Mouse (Mus musculus) left cerebral cortex, postnatal 14 days (tissue): ENCODE data around the gene Blcap. TPM values are rescaled to one million over a fixed set of nuclear protein-coding genes. Genes with fewer than 3 reads are reported as not detected.

Experiments
- DNase-seq, 2 experiments: peaks; one replicate each; pipeline ENCODE4 v3.0.0; 2021 to 2022; ENCODE audit warnings: low spot score in 2 of 2, mixed read lengths in 1 of 2
- intact Hi-C: fragments of 180-260 bp; cut with DNase I; formaldehyde crosslinking; loops from one replicate; pipeline ENCODE4 v1.15.1; 2025
- microRNA-seq, 2 experiments: library from miRNA; unstranded; fragments of <30 nt; microRNA quantifications; one replicate each; pipeline ENCODE4 v1.2.0; 2022
- total RNA-seq, 2 experiments: library from RNA; stranded (reverse); gene quantifications; 2 replicates each; pipeline ENCODE4 v1.2.3; 2021

Blcap gene
- total RNA-seq, 2 experiments from 2014 or later: 103 to 116 TPM

DNA sequence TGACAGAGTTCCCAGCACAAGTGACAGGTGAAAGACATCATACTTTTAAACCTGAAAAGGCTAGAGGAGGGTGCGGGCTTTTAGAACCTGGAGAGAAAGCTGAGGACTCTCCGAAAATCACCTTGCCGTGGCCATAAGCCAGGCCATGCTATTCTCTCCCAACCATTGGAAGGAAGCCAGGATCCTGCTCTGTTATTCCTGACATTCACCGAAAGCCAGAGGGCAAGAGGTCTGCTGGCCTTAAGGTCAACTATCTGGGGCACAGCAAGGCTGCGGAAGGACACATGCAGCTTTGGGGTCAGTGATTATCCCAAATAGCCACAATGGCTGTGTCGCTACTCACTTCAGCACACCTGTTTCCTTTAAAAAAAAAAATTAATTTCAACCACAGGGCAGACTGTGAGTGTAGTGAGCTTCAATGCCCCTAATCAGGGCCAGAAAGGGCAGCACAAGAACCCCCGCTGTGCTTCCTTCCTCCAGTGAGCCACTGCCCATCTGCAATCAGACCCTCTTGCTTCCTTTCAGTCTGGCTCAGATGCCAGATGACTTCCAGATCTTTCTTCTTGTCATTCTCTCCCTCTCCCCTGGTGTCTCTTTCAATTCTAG is 34.5 kb downstream of the Blcap start:
- intact Hi-C loops: no loop called here
- no peak for DNase-seq

DNA sequence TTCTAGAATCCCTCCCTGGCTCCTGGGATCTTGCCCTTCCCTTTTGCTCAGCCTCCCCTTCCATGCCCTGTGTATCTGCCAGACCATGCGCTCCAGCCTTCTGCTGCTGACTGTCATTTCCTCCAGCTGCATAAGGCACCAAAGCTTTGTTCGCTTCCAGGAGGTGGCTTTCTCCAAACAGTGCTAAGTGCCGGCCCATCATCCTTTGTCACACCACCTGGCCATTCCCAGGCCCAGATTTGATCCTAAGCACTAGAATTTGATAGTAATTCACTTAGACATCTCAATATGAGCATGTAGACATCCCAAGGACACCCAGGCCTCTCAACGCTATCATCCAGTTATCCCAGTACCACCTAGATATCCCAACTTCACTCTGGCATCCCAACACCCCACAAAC is 36.9 kb downstream of the Blcap start:
- intact Hi-C loops: no loop called here
- DNase-seq: no peak

DNA sequence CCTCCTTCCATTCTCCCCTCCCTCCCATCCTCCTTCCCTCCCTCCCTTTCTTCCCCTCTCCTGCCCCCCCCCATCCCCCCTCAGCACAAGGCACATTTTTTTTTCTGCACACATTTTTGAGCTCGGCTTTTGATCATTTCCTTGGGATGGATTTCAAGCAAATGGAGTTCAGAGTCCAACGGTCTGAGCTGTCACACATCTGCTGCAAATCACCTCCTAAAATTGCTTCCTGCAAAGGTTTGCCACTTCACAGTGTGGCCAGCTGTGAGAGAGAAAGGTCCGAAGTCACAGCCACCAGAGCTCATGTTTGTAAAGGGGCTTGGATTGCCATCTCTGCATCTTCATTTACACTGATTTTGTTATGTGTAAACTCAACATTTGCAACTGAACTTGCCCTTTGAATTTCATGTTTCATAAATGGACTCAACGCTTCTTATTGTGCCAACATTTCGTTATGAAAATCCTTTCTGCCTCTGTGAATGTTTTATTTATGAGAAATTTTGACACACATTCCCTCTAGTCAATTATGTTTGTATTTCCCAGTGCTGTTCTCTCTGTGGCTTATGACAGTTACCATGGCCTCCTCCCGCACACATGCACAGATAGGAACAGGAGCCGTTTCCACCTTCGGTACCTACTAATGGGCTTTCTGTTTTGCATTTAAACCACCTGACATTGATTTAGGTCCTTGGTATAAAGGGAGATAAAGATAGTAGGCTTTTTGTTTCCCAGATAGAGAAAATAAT is 39.2 kb downstream of the Blcap start:
- intact Hi-C loops: no loop called here
- no peak for DNase-seq

DNA sequence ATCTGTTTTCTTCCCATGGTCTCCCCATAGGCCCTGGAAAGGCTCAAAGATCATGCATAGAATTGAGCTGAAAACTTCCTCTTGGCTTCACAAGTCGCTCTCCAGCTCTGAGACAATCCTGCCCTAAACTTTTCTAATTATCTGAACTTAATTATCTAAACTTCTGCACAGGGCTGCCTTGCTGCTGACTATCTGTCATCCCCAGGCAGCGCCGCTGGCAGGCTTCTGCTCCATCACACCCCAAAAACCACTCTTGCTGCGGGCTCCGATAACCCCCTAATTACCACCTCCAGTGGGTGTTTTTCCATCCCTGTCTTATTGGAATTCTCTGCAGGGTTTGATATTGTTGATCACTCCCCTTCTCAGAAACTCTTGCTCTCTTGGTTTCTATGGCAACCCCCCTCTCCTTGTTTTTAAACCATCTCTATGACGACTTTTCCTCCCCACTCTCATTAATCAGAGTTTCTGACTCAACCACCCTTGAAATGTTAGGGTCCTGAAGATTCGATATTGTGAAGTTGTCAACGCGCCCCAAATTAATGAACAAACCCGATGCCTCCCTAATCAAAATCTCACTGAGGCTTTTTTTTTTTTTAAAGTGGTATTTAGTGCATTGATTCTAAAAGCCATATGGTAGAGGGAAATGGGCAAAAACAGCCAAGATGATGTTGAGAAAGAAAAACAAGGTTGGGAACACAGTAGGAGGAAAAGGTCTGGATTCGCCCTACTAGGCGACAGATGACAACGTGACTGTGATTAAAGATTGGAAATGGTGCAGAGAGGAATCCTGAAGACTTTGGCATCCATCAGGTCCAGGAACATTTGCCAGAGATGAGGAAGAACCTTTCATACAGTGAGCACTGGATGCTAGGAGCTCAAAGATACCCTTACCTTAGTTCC is 40.8 kb downstream of the Blcap start:
- peak in 1 of 2 experiments; percentile 45 for DNase-seq
- intact Hi-C loops: no loop called here

DNA sequence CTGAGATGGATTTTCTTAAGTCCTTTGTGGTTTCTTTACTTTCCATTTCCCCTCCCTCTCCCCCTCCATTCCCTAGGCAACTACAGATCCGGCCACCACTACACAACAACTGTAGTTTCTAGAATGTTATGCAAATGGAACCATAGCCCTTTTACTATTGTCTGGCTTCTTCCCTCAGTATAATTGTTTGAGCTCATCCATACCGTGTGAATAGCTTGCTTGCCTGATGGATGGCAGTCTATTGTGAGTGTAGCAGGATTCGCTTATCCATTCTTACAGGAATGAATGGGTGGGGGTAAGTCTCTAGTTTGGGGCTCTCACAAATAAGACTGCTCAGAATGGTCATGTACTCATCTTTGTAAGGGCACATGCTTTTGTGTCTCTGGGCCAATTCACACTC is 48.5 kb downstream of the Blcap start:
- DNase-seq: no peak
- intact Hi-C loops: no loop called here

DNA sequence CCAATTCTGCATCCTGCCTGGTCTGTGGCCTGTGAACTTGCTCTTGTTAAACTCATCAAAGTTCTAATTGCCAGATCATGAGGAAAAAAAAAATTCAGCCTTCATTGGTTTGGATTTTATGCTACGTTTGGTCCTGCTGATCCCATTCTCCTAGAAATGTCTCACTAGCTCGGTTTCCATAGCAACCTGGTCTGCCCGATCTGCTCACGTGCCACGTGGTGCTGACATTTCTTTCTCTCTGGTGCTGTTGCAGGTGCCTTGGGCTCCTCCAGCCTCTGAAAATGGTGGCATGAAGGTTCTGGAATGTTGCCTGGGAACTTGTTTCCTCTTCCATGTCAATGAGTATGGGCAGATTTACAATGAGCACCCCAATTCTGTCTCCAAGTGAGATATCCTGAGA is 50.6 kb downstream of the Blcap start:
- intact Hi-C loops: no loop called here
- DNase-seq: peak; percentile 68 to 91

DNA sequence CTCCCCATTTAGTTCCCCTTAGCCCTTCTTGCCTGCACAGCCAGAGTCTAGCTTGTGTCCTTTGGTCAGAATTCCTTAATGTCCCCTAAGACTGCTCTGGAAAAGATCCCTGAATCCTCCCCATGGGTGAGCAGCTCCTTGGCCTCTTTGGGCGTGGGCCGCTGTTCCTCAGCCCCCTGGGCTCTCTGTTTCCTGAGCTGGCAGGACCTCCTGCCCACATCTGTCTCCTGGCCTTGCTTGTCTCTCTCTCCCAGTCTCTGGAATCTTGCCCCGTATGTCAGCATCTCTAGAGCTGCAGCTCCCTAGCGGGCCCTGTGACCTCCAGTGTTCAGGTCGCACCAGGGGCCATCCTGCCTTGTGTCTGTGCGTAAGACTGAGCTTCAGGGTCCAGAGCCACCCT is 51.6 kb downstream of the Blcap start:
- no peak for DNase-seq
- intact Hi-C loops: no loop called here

DNA sequence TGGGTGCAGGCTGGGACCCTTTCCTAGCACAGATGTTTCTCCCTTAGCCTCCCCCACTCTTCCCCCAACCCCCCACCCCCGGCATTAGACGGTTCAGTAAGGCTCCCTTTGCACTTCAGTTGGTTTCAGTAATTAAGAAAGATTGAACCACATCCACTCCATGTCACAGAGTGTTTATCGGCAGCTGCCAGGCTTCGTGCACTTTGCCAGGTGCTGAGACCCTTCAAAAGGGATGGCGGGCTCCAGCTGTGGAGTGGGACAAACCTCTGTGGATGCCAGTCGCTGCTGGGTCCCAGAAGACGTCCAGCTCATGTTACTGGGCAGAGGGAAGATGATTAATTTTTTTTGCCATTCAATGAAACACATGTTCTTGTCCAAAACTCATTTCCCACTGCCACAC is 52.6 kb downstream of the Blcap start:
- DNase-seq: no peak
- intact Hi-C loops: no loop called here

DNA sequence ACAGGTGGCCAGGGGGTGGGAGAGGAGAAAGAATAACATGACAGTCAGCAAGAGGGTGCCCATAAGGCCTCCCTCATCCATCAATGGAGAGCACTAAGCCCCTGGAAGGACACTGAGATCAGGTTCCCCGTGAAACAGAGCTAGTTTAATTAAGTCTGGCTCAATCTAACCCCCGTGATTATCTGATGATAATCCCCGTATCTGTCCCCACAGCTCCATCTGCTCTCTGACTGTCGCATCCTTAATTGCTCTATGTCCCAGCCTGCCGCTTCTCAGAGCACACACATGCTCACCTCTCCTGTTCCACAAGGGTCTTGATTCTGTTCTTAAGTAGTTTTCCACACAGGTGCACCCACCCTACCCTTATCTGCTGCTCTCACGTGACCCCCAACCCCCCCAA is 53.5 kb downstream of the Blcap start:
- no peak for DNase-seq
- intact Hi-C loops: no loop called here

DNA sequence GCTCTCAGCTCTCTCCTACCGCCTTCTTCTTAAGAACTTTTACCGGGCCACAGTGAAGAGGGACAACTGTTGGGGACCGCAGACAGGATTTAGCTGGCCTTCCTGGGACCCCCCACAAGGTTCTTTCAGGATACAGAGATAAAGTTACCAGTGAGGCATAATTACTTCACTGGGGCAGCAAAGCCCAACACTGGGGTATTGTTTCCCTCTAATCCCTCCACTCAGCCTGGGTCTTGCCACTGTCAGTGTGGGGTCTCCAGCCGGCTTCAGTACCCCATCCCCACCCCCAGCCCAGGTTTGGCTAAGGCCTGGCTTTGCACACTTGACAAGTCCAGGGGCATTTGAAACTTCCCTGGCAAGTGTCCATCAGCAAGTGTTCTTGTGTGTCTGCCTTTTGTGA is 56.7 kb downstream of the Blcap start:
- intact Hi-C loops: no loop called here
- no peak for DNase-seq

DNA sequence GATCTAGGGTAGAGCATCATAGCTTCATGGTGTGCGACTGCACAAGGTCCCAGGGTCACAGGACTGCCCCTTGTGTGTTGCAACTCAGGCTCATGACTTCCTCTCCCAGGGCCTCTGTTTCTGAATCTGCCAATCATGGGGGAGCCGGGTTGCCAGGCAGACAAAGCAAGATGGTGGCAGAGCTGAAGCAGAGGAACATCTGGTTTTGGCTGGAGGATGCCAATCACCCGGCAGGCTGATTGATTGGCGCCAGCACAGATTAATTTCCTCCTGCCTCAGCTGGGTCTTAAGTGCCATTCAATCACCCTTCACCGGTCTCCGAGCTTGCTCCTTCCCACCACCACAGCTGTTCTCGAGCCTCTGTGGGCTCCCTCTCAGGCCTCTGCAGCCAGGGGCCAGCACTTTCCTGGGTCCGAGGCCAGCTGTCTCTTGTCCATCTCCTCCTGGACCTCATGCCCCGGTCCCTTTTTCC is 57.3 kb downstream of the Blcap start:
- no peak for DNase-seq
- intact Hi-C loops: no loop called here

DNA sequence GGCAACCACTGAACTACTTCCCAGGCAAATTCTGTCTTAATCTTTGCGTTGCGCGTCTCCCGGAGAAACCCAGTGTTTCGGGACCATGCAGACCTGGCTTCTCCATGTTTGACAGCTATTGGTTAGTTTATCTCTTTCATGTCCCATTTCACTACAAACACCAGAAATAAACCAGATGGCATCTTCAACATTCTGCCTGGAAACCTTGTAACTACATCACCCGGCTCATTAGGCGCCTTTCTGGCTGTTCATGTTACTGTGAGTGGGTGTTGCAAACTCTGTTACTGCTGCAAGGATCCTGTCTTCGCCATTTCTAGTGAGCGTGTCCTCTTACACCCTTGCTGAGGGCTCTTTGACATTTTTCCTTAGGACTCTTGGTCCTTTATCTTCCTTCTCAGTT is 58.2 kb downstream of the Blcap start:
- intact Hi-C loops: no loop called here
- DNase-seq: peak in 1 of 2 experiments; percentile 73

DNA sequence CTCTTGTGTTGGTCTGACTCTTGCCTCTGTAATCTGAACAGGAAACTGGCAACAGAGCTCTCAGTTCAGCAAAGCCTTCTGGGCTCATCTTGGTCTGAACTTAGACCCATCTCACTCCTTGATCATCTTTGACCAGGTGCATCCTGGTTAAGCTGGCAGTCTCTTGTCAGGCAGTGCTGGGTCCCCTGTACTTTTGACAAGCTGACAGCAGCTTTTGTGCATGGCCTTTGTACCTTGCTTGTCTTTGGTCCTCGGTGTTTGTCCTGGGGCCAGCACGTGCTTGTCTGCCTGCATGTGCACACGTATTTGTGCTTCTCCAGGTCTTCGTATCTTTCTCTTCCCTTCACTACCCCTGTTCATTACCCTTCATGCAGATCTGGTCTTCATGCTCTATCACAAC is 61.0 kb downstream of the Blcap start:
- intact Hi-C loops: no loop called here
- DNase-seq: no peak

DNA sequence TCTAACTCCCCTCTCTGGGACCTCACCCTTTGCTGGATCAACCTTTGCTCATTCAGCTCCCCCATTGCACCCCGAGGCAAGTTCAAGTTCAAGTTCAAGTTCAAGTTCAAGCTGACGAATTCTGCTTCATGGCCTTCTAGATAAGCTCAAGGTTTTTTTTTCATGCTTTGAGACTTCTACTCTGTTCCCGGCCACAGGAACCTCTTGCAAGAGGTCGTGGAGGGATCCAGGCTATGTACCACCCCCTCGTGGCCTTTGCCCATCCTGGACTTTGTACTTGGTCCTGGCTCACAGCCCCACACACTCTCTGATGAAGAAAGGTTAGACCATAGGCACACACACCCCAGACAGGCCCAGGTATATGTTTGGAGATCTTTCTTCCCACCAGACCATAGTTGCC is 61.9 kb downstream of the Blcap start:
- no peak for DNase-seq
- intact Hi-C loops: no loop called here

DNA sequence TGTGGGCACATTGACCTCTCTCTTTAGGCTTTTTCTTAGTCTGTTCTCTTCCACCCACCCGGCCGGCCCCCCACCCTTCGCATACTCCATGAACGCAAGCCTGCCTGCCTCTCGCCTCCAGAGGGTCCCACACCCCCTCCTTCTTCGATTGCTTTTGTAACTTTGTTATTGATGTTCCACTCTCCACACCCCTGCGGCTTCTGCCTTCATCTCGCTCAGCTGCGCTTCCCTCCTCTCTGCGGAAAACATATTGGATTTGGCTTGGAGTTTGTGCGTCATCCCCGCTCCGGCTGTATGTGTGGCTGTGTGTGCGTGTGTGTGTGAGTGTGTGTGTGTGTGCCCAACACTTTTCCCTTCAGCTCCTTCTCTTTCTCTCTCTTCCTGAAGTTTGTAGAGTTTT is 64.3 kb downstream of the Blcap start:
- intact Hi-C loops: no loop called here
- DNase-seq: peak; percentile 78 to 88

Small RNAs within 50 kb of the gene (microRNA-seq; reads per million reads assigned to microRNA genes)
- 0.53 to 0.67 reads per million in 2 experiments for gene Gm23134

Other genes with a start within 250 kb of the Blcap start
- gene Ghrh, start 223.8 kb downstream of the Blcap start, total RNA-seq: not detected
- gene Manbal, start 203.7 kb downstream of the Blcap start, total RNA-seq: 10 to 100 TPM; 74.4 to 80.6 TPM
- 100 to 1,000 TPM; 100 to 104 TPM for gene Src, start 152.8 kb downstream of the Blcap start, total RNA-seq
- 100 to 1,000 TPM; 283 to 425 TPM for gene Nnat, start 11.2 kb downstream of the Blcap start, total RNA-seq
- gene Ctnnbl1, start 166.1 kb upstream of the Blcap start, total RNA-seq: 10 to 100 TPM; 23.7 to 26.1 TPM